Mouse (Mus musculus): ENCODE measurements at regions not wholly inside any gene's neighbourhood (a gene's known extent, or its start where the extent isn't known, plus 50 kb on each side); places are given as distances from the start of the nearest gene placed in this dataset.

DNA sequence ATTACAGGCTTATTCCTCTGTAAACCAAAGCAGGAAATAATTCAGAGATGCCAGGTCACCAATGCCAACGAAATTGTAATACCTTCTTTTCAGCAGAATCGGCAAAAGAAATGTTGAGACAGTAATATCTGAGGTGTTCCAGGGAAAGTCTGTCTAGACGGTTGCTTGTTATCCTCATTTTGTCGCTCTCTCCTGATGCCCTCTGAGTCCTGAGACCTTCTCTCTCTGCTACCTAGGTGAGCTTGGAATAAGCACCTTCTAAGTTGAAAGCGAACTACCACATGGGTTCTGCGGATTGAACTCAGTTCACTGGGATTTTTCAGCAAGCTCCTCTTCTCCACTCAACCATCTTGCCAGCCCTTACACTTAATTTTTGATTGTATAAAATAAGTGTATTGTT lies 61.8 kb upstream of the Gm10295 start:
- TF ChIP-seq POLR2A (IDR thresholded peaks at IDR 0.05; ENCODE audit: insufficient read depth, low read length) (no peak), CTCF (IDR thresholded peaks at IDR 0.05; ENCODE audit: low read depth, low read length) (no peak), EP300 (IDR thresholded peaks at IDR 0.05; ENCODE audit: insufficient read depth, low read depth, low read length) (no peak)
